Mouse (Mus musculus) effector memory CD4-positive, alpha-beta T cell, adult 7 months (primary cell): ENCODE measurements around the gene Pradc1. TPM values are rescaled to one million over a fixed set of nuclear protein-coding genes. Genes with fewer than 3 reads are reported as not detected.

Experiments used
- polyA plus RNA-seq: library from polyadenylated mRNA; unstranded; fragments of 100-300 nt; shearing (Covaris generic); gene quantifications from one replicate; pipeline ENCODE4 v1.2.1, GENCODE M21; 2017

The Pradc1 gene
- 10.8 TPM for polyA plus RNA-seq

DNA sequence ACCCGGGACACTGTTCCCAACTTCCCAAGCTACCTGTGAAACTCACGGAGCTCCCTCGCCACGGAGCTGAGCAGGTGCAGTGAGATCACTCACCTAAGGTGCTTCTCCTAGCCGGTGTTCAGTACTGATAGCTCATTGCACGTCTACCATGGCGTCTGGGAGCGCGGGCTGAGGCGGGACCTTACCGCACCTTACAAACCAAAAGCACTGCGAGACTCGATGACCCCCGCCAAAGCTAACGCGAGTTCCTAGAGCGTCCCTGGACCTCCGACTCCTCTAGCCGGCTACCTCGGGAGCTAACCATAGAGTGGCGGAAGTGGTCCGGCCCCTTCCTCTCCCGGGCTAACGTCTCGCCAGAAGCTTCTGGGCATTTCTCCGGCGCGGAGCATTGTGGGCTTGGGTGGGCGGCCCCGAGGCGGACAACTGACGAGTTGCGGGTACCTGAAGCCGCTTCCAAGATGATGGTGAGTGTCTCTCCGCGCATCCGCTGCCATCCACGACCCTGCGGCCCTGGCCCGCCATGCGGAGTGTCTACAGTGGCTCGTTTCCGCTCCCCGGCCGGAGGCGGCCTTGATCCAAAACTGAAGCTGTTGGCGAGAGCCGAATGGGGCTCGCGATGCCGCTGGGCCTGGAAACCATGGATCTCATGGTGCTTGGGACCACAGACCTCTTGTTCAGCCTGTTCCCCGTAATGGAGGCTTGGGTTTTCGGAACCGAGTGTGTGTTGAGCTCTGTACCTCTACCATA lies at the start of gene Pradc1:
Pradc1 (minus strand) TSS at position 307 of the 747 bp plus-strand sequence.

DNA sequence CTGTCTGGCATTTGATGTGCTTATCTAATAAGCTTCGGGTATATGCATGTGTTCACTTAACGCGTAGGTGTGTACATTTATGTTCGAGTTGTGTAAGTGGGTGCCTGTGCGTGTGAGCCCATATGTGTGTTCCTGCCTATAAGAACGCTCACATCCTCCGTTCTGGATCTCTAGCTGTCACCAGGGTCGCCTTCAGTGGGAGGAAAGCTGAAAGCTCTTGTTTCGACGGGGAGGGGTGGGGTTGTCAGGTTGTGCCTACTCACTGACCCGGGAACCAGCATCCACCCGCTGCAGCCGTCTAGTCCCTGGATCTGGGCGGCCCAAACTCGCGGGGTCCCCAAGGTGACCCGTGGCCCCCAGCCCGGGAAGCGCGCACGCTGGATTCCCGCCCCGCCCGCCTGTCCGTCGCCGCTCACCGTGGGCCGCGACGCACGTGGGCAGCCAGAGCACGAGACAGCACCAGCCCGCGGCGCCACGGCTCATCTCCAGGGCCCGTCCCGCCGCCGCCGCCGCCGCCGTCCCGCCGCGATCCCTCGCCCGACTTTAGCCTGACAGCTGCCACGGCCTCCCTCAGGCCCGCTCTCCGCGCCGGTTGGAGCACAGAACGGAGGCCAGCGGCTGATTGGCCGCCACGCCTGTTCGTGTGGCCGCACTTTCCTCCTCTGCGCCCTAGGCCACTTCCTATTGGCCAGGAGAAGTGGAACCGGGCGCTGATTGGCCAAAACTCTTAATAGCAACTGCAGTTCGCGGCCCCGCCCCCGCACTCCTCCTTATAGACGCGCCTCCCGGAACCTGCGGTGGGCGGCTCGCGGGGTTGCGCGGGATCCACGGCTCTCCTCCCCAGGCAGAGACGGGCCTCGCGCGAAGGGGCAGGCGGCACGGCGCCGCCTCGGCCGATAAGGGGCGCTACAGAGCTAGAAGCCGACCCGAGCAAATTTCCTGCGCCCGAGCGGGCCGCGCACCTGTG lies 790 bp downstream of the Pradc1 start, which contains the start of gene Cct7:
Cct7 (plus strand) TSS at position 818 of the 967 bp plus-strand sequence.

DNA sequence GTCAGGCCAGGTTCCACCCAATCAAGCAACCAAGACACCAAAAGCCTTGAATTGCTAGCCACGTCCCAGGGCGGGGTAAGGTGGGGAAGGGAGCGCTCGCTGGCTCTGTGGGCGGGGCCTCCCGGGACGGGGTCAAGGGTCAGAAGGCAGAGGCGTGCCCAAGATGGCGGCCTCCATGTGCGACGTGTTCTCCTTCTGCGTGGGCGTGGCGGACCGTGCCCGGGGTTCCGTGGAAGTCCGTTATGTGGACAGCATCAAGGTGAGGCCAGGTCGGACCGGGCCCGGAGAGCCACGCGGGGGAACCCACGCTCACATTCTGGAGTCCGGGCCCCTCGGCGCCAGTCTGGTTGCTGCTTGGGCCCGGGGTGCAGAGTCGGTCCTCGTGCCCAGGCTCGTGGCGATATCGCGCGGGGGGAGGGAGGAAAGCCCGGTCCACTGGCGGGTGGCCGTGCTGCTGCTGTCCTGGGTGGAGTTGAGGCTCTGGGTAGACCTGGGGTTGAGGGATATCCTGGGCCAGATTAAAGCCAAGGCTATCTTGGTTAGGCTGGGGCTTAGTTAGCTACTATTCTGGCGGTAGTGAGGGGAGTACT lies 19.8 kb downstream of the Pradc1 start, which contains the start of gene Smyd5:
Smyd5 (plus strand) TSS at position 148 of the 590 bp plus-strand sequence.

DNA sequence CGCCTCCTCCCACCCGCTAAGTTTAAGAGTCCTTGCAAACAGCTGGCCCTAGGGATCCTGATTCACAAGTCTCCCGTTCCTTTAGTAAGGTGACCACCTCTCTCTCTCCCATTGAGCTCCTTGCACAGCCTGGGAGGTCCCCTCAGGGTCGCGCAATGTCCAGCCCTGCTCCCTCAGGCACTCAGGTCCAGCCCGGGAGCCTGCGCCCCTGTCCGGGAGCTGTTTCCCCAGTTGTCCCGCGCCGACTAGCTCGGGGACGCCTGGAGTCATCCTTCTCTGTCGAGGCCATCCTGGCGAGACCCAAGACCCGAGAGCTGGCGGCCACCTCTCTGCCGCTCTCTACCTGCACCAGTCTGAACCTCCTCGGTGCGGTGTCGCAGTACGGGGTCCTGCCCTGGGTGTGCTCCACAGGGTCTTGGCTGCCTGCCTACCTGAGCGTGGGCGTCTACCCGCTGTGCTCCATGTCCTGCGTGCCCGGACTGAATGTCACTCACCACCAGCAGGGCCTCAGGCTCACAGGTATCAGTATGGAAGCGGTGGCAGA lies 27.9 kb downstream of the Pradc1 start, which contains the start of gene Noto:
Noto (plus strand) TSS at position 51 of the 544 bp plus-strand sequence.

Other genes with a start within 250 kb of the Pradc1 start
- gene Sfxn5, start 118.5 kb downstream of the Pradc1 start, polyA plus RNA-seq, result 1.1 TPM
- gene Rab11fip5, start 77.3 kb downstream of the Pradc1 start, polyA plus RNA-seq, result 0.43 TPM
- not detected for gene Noto, start 28.1 kb downstream of the Pradc1 start, polyA plus RNA-seq
- gene Smyd5, start 20.0 kb downstream of the Pradc1 start, polyA plus RNA-seq, result 42.9 TPM
- 302 TPM for gene Cct7, start 456 bp downstream of the Pradc1 start, polyA plus RNA-seq
- 0.16 TPM for gene Fbxo41, start 51.0 kb upstream of the Pradc1 start, polyA plus RNA-seq
- gene Egr4, start 61.6 kb upstream of the Pradc1 start, polyA plus RNA-seq, result 0.46 TPM
- 1.8 TPM for gene Alms1, start 135.6 kb upstream of the Pradc1 start, polyA plus RNA-seq